Mouse (Mus musculus) retina, embryonic 14.5 days (tissue): ENCODE results near the gene Ankrd61.
A peak's percentile ranks its signal among the peaks of the same experiment; 100 is the strongest.

Experiments used
- DNase-seq: peaks from one replicate; pipeline ENCODE4 v3.0.0-alpha.2; 2015; ENCODE audit warnings: low spot score

Ankrd61 gene

GRCm38 (mm10) chr5:143897635-143898330 lies at the start of gene Ankrd61:
Gene Ankrd61 (minus strand): TSS chr5:143897685.
- DNase-seq, result no peak

GRCm38 (mm10) chr5:143943231-143944125 lies 46.0 kb upstream of the Ankrd61 start:
- DNase-seq, result no peak

- DNase-seq, result no peak
Observed at GRCm38 (mm10) chr5:143941588-143941987, 44.1 kb upstream of the Ankrd61 start.

- DNase-seq, result no peak
Observed at GRCm38 (mm10) chr5:143936156-143936555, 38.7 kb upstream of the Ankrd61 start.

- peak; percentile 5 for DNase-seq
Observed at GRCm38 (mm10) chr5:143933875-143934274, 36.4 kb upstream of the Ankrd61 start.

- no peak for DNase-seq
Observed at GRCm38 (mm10) chr5:143933414-143933813, 35.9 kb upstream of the Ankrd61 start.

- DNase-seq, result peak; percentile 28
Observed at GRCm38 (mm10) chr5:143932831-143933230, 35.3 kb upstream of the Ankrd61 start, which contains the start of gene Rsph10b. Gene Rsph10b (plus strand): TSS chr5:143933035.

- DNase-seq, result no peak
Observed at GRCm38 (mm10) chr5:143931863-143932580, 34.5 kb upstream of the Ankrd61 start.

GRCm38 (mm10) chr5:143930656-143931055 lies 33.2 kb upstream of the Ankrd61 start:
- no peak for DNase-seq

- no peak for DNase-seq
Observed at GRCm38 (mm10) chr5:143929291-143929690, 31.8 kb upstream of the Ankrd61 start.

GRCm38 (mm10) chr5:143927875-143928274 lies 30.4 kb upstream of the Ankrd61 start, which contains the start of gene Gm42421:
Gene Gm42421 (plus strand): TSS chr5:143928175.
- no peak for DNase-seq

GRCm38 (mm10) chr5:143924781-143925452 lies 27.4 kb upstream of the Ankrd61 start:
- DNase-seq, result no peak

- no peak for DNase-seq
Observed at GRCm38 (mm10) chr5:143918120-143918519, 20.6 kb upstream of the Ankrd61 start.

- peak; percentile 61 for DNase-seq
Observed at GRCm38 (mm10) chr5:143917418-143917817, 19.9 kb upstream of the Ankrd61 start.

GRCm38 (mm10) chr5:143916221-143916620 lies 18.7 kb upstream of the Ankrd61 start:
- no peak for DNase-seq

GRCm38 (mm10) chr5:143909417-143910400 lies 12.2 kb upstream of the Ankrd61 start, which contains the start of the genes Aimp2 and Pms2:
Gene Aimp2 (minus strand): TSS chr5:143909847.
Gene Pms2 (plus strand): TSS chr5:143909964.
- DNase-seq, result peak; percentile 98

- DNase-seq, result no peak
Observed at GRCm38 (mm10) chr5:143908926-143909325, 11.4 kb upstream of the Ankrd61 start.

GRCm38 (mm10) chr5:143906429-143906828 lies 8.9 kb upstream of the Ankrd61 start:
- DNase-seq, result no peak

GRCm38 (mm10) chr5:143903813-143904212 lies 6.3 kb upstream of the Ankrd61 start:
- DNase-seq, result no peak

GRCm38 (mm10) chr5:143902111-143902510 lies 4.6 kb upstream of the Ankrd61 start:
- DNase-seq, result no peak
